Mouse (Mus musculus): ENCODE data around the gene Ust. TPM values are rescaled to one million over a fixed set of nuclear protein-coding genes. Genes with fewer than 3 reads are reported as not detected.
"Not testable (repeated sequence)": the region's sequence is repeated elsewhere in the genome, so short reads cannot be mapped to it uniquely, and the experiment has no call there.

Gene Ust
- 4.8 and 5.0 TPM in 2 replicates for polyA plus RNA-seq (2015; fragmentation: Nextera tagmentation; extraction: Ambion mirVana)

DNA sequence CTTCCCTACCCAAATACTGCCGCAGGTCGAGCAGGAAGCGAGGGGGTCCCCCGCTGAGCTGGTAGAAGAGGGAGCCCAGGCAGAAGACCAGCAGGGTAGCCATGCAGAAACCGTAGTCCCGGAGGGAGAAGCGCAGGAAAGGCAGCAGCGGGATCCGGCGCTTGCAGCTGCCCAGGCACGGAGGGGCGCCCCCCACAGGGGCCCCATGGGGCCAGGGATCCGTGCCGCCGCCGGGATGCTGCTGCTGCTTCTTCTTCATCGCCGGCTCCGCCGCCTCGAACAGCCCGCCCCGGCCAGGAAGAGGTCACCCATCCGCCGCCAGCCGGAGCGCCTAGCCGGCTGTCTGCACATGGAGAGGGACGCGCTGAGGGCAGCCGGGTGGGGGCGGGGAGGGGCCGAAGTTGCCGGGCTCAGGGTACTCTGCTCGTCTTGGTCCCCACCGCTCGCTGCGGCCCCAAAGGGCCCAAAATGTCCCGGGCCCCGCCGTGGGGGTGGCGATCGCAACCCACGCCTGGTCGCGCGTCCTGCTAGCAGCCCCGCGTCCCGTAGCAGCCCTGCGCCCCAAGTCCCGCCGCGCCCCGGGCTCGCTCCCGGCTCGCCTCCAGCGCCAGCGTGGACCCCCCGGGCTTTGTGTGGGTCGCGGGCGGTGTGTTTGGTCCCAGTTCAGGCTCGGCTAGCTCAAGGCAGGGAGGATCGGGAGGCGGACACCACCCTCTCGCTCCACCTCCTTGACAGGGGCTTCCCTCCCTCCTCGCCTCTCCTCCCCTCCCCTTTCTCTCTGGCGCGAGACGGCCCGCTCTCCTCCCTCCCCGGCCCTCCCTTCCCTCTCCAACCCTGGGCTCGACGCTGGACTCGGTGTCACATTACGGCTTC lies at the start of gene Ust:
Gene Ust, minus strand, starts transcription at position 685 of the 873 bp plus-strand sequence.
- peak within 1 kb of the TSS; percentile 64 for H3K4me2 ChIP-seq (ENCODE audit: low read length)
- no peaks in the 10 kb centered on the region for H3K9me3 ChIP-seq (replicated peaks; ENCODE audit: control insufficient read depth, low read length, poor library complexity, severe bottlenecking)
- ATAC-seq = peak; percentile 91
- peak within 1 kb of the TSS; percentile 62 for H3K9ac ChIP-seq (ENCODE audit: low read depth, low read length)
- under 1% methylated on average over 70 of the region's 78 CpGs for WGBS
- H3K4me1 ChIP-seq (ENCODE audit: control insufficient read depth, insufficient read depth, low read length) = peaks cover 8% of the 10 kb centered on the region; the same call in 1 of the 2 replicates
- H3K27ac ChIP-seq (ENCODE audit: low read length) = no peak within 1 kb of the TSS
- peaks cover 3% of the 10 kb centered on the region; the same call in 1 of the 2 replicates for H3K27me3 ChIP-seq (ENCODE audit: control insufficient read depth, insufficient read depth, low read depth, low read length)
- H3K4me3 ChIP-seq (ENCODE audit: low read depth, low read length) = peak within 1 kb of the TSS; percentile 66
- H3K36me3 ChIP-seq (ENCODE audit: control insufficient read depth, insufficient read depth, low read length) = no peaks in the 10 kb centered on the region

DNA sequence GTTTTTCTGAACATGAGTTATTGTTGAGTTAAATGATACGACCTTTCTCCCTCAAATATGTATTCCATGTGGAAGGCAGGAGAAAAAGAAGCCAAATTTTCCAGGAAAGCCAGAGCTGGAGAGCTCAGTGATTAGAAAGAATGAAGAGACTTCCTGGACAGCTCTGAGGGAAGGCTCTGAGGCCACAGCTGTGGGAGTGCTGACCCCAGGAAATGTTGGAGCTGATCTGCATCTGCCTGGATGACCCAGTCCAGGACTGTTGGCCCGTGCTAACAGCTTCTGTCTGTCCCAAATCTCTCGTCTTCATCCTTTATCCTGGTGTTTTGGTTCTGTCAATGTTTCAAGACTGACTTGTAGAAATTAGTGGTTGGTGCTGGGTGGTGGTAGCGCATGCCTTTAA lies 42.7 kb upstream of the Ust start:
- H3K27ac ChIP-seq (ENCODE audit: low read length) = no peak overlapping the region
- H3K9ac ChIP-seq (ENCODE audit: low read depth, low read length) = no peak overlapping the region
- no peak for ATAC-seq
- H3K36me3 ChIP-seq (ENCODE audit: control insufficient read depth, insufficient read depth, low read length) = no peaks in the 10 kb centered on the region
- H3K4me1 ChIP-seq (ENCODE audit: control insufficient read depth, insufficient read depth, low read length) = no peaks in the 10 kb centered on the region
- peaks cover 2% of the 10 kb centered on the region; the same call in 1 of the 2 replicates for H3K9me3 ChIP-seq (replicated peaks; ENCODE audit: control insufficient read depth, low read length, poor library complexity, severe bottlenecking)
- H3K4me3 ChIP-seq (ENCODE audit: low read depth, low read length) = no peak overlapping the region
- no peaks in the 10 kb centered on the region for H3K27me3 ChIP-seq (ENCODE audit: control insufficient read depth, insufficient read depth, low read depth, low read length)
- no peak overlapping the region for H3K4me2 ChIP-seq (ENCODE audit: low read length)
- 85% methylated on average over 4 of the region's 4 CpGs for WGBS

DNA sequence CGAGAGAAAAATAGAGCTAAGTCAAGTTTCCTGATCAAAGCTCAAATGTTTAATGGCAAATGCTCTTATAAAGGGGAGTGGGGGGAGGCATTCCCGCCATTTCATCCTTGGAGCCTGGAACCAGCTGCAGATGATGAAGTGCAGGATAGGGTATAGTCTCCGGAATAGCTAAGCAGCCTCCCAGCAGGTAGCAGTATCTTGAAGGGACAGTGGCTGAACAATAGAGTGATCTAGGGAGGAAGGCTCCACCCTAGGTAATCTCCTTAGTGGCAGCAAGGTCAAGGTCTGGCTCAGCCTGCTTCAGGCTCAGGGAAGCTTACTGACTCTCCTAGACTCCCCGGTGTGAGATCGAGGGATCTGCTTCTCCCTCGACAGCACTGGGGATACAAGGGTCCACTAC lies 40.9 kb upstream of the Ust start:
- 59% methylated on average over 6 of the region's 6 CpGs for WGBS

DNA sequence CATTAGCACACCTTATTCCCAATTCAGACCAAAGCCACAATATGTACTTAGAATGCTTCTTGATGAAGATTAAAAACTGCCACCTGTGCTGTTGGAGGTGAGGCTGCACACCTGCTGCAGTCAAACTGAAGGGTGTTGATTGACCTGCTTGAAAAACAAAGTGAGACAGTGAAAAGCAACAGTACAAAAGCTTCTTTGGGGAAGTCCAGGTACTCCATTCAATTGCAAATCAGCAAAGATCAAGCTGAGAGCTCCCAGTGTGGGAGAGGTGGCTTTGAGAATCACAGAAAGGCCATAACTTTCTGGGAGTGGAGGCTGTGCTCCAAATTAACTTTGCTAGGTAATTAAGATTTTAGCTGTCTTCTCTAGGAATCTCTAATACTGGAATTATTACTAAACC lies 33.6 kb upstream of the Ust start:
- not testable (repeated sequence) for H3K27ac ChIP-seq (ENCODE audit: low read length); H3K36me3 ChIP-seq (ENCODE audit: control insufficient read depth, insufficient read depth, low read length); H3K9ac ChIP-seq (ENCODE audit: low read depth, low read length); H3K4me2 ChIP-seq (ENCODE audit: low read length); H3K4me1 ChIP-seq (ENCODE audit: control insufficient read depth, insufficient read depth, low read length); H3K27me3 ChIP-seq (ENCODE audit: control insufficient read depth, insufficient read depth, low read depth, low read length); H3K9me3 ChIP-seq (replicated peaks; ENCODE audit: control insufficient read depth, low read length, poor library complexity, severe bottlenecking); ATAC-seq; H3K4me3 ChIP-seq (ENCODE audit: low read depth, low read length)

More for the DNA sequence above, 40.9 kb upstream of the Ust start:
- H3K4me2 ChIP-seq (ENCODE audit: low read length); H3K9me3 ChIP-seq (replicated peaks; ENCODE audit: control insufficient read depth, low read length, poor library complexity, severe bottlenecking); H3K4me1 ChIP-seq (ENCODE audit: control insufficient read depth, insufficient read depth, low read length); H3K27ac ChIP-seq (ENCODE audit: low read length); H3K27me3 ChIP-seq (ENCODE audit: control insufficient read depth, insufficient read depth, low read depth, low read length); ATAC-seq; H3K9ac ChIP-seq (ENCODE audit: low read depth, low read length); H3K4me3 ChIP-seq (ENCODE audit: low read depth, low read length); H3K36me3 ChIP-seq (ENCODE audit: control insufficient read depth, insufficient read depth, low read length): not testable (repeated sequence)

DNA sequence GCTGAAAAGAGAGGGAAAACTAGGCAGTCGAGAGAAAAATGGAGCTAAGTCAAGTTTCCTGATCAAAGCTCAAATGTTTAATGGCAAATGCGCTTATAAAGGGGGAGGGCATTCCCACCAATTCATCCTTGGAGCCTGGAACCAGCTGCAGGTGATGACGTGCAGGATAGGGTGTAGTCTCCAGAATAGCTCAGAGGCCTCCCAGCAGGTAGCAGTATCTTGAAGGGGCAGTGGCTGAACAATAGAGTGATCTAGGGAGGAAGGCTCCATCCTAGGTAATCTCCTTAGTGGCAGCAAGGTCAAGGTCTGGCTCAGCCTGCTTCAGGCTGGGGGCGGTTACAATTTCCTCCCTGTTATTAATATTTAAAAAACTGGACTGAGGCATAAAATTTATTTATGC lies 33.0 kb upstream of the Ust start:
- not testable (repeated sequence) for ATAC-seq; H3K4me2 ChIP-seq (ENCODE audit: low read length); H3K4me1 ChIP-seq (ENCODE audit: control insufficient read depth, insufficient read depth, low read length); H3K9ac ChIP-seq (ENCODE audit: low read depth, low read length); H3K36me3 ChIP-seq (ENCODE audit: control insufficient read depth, insufficient read depth, low read length); H3K27ac ChIP-seq (ENCODE audit: low read length); H3K27me3 ChIP-seq (ENCODE audit: control insufficient read depth, insufficient read depth, low read depth, low read length); H3K4me3 ChIP-seq (ENCODE audit: low read depth, low read length); H3K9me3 ChIP-seq (replicated peaks; ENCODE audit: control insufficient read depth, low read length, poor library complexity, severe bottlenecking)
- WGBS = 92% methylated on average over 4 of the region's 4 CpGs

DNA sequence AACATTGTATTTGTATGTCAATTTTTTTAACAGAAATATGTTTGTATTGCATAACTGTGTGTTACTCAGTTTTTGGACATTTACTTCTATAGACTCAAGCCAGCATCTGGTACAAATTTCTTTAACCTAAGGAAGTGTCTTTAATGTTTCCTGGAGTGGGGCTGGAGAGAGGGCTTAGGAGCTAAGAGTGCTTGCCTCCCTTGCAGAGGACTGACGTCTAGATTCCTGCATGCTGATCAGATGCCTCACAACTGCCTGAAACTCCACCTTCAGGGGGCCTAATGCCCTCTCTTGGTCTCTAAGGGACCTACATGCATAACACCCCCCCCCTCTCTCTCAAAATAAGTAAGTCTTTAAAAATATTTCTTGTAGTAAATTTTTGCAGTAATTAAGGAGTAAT lies 22.9 kb upstream of the Ust start:
- ATAC-seq = no peak
- Histone ChIP-seq H3K4me3 (ENCODE audit: low read depth, low read length) (no peak overlapping the region), H3K36me3 (ENCODE audit: control insufficient read depth, insufficient read depth, low read length) (no peaks in the 10 kb centered on the region), H3K9me3 (replicated peaks; ENCODE audit: control insufficient read depth, low read length, poor library complexity, severe bottlenecking) (no peaks in the 10 kb centered on the region), H3K9ac (ENCODE audit: low read depth, low read length) (no peak overlapping the region), H3K4me2 (ENCODE audit: low read length) (no peak overlapping the region), H3K27me3 (ENCODE audit: control insufficient read depth, insufficient read depth, low read depth, low read length) (no peaks in the 10 kb centered on the region), H3K27ac (ENCODE audit: low read length) (no peak overlapping the region), H3K4me1 (ENCODE audit: control insufficient read depth, insufficient read depth, low read length) (no peaks in the 10 kb centered on the region)
- WGBS = 4% methylated on average over 1 of the region's 1 CpGs

DNA sequence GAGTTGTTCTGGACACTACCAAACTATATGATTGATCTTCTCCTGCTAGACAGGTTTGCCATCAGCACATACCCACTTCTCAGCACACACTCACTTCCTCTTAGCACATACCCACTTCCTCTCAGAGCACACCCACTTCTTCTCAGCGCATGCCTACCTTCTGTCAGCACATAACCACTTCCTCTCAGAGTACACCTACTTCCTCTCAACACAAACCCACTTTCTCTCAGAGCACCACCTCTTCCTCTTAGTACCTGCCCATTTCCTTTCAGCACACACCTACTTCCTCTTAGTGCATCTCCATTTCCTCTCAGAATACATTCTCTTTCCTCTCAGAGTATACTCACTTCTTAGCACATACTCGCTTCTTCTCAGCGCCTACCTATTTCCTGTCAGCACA lies 16.8 kb upstream of the Ust start:
- no peaks in the 10 kb centered on the region for H3K27me3 ChIP-seq (ENCODE audit: control insufficient read depth, insufficient read depth, low read depth, low read length)
- H3K36me3 ChIP-seq (ENCODE audit: control insufficient read depth, insufficient read depth, low read length) = no peaks in the 10 kb centered on the region
- no peak overlapping the region for H3K4me3 ChIP-seq (ENCODE audit: low read depth, low read length)
- H3K4me2 ChIP-seq (ENCODE audit: low read length) = no peak overlapping the region
- no peak for ATAC-seq
- no peak overlapping the region for H3K9ac ChIP-seq (ENCODE audit: low read depth, low read length)
- 95% methylated on average over 3 of the region's 3 CpGs for WGBS
- H3K4me1 ChIP-seq (ENCODE audit: control insufficient read depth, insufficient read depth, low read length) = no peaks in the 10 kb centered on the region
- H3K27ac ChIP-seq (ENCODE audit: low read length) = no peak overlapping the region
- no peaks in the 10 kb centered on the region for H3K9me3 ChIP-seq (replicated peaks; ENCODE audit: control insufficient read depth, low read length, poor library complexity, severe bottlenecking)

DNA sequence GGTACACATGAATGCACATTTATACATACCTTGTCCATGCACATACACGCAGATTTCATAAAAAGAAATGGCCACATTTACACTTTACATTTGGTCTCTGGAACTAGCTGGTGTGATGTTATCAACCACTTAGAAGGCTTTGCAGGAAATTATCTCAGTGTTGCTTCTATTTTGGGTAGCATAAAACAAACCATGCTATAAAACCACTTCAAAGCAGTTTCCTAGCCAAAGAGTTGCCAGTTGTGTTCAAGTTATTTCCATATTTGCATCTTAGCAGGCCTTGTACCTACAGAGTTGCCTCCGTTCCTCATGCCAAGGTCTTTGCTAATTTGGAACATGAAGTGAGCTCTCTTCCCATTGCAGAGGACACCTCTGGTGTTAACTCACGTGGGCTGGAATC lies 13.0 kb upstream of the Ust start:
- H3K4me1 ChIP-seq (ENCODE audit: control insufficient read depth, insufficient read depth, low read length) = no peaks in the 10 kb centered on the region
- no peaks in the 10 kb centered on the region for H3K9me3 ChIP-seq (replicated peaks; ENCODE audit: control insufficient read depth, low read length, poor library complexity, severe bottlenecking)
- ATAC-seq = no peak
- WGBS = 89% methylated on average over 3 of the region's 3 CpGs
- H3K9ac ChIP-seq (ENCODE audit: low read depth, low read length) = no peak overlapping the region
- H3K27ac ChIP-seq (ENCODE audit: low read length) = no peak overlapping the region
- H3K4me3 ChIP-seq (ENCODE audit: low read depth, low read length) = no peak overlapping the region
- no peaks in the 10 kb centered on the region for H3K36me3 ChIP-seq (ENCODE audit: control insufficient read depth, insufficient read depth, low read length)
- H3K27me3 ChIP-seq (ENCODE audit: control insufficient read depth, insufficient read depth, low read depth, low read length) = no peaks in the 10 kb centered on the region
- H3K4me2 ChIP-seq (ENCODE audit: low read length) = no peak overlapping the region

DNA sequence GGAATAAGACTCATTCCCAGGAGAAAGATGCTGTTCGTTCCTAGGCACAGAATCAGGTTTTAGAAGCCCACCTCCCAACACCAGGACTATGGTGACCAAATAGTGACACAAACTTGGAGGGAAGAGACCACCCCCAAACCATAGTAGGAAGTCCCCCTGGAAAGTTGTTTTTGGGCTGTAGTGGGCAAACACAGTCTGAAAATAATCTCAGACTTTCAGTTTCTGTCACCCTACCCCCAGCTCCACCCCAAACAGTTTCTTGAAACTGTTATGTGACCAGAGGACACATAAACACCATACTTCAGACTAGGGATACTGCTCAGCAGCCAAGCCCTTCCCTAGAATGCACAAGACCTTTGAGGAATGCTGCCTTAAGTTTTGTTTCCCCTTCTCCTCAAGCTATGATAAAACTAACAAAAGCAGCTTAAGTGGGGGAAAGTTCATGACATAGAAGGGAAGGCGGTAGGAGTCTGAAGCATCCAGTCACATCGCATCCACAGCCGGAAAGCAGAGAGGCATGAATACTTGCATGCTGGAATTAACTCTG lies 12.0 kb upstream of the Ust start:
- Histone ChIP-seq H3K9ac (ENCODE audit: low read depth, low read length) (no peak overlapping the region), H3K27me3 (ENCODE audit: control insufficient read depth, insufficient read depth, low read depth, low read length) (no peaks in the 10 kb centered on the region), H3K4me1 (ENCODE audit: control insufficient read depth, insufficient read depth, low read length) (no peaks in the 10 kb centered on the region), H3K4me2 (ENCODE audit: low read length) (no peak overlapping the region), H3K36me3 (ENCODE audit: control insufficient read depth, insufficient read depth, low read length) (no peaks in the 10 kb centered on the region), H3K9me3 (replicated peaks; ENCODE audit: control insufficient read depth, low read length, poor library complexity, severe bottlenecking) (no peaks in the 10 kb centered on the region), H3K27ac (ENCODE audit: low read length) (no peak overlapping the region), H3K4me3 (ENCODE audit: low read depth, low read length) (no peak overlapping the region)
- 87% methylated on average over 4 of the region's 4 CpGs for WGBS
- no peak for ATAC-seq

All from midbrain, embryonic 16.5 days (tissue).